Mouse (Mus musculus) right cerebral cortex, postnatal 4 days (tissue): ENCODE data around the gene Myrip.
A peak's percentile ranks its signal among the peaks of the same experiment; 100 is the strongest.

Source experiments
- DNase-seq: peaks from one replicate; pipeline ENCODE4 v3.0.0-alpha.2; 2022

Myrip gene

GRCm38 (mm10) chr9:120482382-120482781 lies 181.1 kb downstream of the Myrip start:
- DNase-seq, result no peak

DNA sequence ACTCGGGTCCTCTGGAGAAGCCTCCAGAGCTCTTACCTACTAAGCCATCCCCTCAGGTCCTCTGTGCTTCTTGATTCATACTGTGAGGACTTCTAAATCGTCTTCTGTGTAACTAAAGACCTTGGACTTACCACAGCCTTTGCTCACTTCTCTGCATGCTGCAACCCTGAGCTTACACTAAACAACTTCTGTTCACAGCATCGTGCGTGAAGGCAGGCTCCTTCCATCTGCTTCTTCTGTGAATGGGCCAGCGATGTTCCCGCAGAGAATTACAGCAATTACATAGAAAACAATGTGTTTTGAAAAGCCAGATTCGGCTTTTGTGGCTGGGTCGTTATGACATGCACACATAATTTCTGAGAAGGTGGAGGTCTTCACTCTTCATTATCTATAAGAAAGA lies 181.8 kb downstream of the Myrip start:
- no peak for DNase-seq

DNA sequence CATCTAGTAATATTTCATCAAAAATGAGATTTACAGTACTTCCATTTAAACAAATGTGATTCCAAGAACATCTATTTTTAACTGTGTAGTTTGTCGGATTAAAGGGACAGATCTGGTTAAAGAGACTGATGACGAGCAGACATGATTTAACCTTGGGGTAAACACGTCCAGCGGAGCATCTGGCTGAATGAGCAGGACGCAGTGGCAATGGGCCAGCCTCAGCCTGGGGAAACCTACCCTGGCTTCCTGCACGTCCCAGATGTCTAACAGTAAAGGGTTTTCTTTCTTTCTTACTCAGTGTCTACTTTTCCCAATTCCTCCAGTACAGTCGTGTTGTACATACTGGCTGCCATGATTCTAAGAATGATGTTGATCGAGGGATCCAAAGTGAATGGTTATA lies 185.8 kb downstream of the Myrip start:
- no peak for DNase-seq

DNA sequence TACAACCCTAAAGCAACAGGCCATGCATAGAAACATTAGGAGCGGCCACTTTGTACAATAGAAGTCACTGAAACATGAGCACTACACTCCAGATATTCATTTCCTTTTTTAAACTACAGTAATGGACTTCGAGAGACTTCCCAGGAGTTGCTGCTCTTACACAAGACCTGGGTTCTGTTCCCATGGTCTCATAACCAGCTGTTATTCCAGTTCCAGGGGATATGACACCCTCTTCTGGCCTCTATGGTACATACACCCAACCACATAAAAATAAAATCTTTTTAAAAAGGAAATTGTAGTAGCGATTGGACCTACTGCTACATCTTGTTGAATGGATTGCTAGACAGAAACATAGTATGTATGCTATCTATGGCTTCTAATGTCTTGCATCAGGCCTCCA lies 190.2 kb downstream of the Myrip start:
- no peak for DNase-seq

DNA sequence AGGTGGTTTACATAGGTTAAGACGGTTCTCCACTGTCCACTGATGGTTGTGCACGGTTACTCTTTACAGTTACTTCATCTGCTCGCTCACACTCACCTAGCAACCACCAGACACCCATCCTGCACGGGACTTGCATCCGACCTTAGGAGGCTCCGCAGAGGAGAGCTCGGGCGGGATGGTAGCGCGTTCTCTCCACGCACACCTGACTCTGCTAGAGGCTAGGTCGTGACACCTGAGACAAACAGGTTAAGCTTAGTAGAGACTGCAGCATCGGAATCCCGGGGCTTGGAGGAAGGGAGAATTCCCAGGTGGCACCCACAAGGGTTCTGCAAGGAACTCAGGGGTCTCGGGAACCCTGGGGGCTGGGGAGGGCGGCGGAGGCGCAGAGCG lies 190.7 kb downstream of the Myrip start, which contains the start of gene Eif1b:
Gene Eif1b, plus strand, starts transcription at position 223 of the 390 bp plus-strand sequence.
- DNase-seq, result no peak

- peak; percentile 87 for DNase-seq
Measured at GRCm38 (mm10) chr9:120492400-120493351, 191.4 kb downstream of the Myrip start.

- DNase-seq, result no peak
Measured at GRCm38 (mm10) chr9:120493781-120494180, 192.5 kb downstream of the Myrip start.

DNA sequence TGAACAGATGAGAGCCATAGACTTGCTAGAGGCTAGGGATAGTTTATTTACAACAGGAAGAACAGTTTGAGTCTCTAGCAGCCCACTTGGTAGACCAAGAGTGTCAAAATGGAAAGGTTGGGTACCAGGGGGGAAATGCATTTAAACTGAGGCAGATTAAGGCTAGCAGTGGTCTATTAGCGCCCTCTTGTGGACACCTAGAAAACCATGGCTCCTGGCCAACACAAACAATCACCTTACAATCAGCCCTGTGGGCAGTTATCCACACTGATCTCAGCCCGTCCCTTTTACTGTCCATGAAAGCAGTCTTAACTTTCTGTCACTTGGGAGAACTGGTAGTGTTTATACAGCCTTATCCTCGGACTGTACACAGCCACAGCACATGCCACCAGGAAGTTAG lies 195.4 kb downstream of the Myrip start:
- peak; percentile 56 for DNase-seq

- no peak for DNase-seq
Measured at GRCm38 (mm10) chr9:120497983-120498382, 196.7 kb downstream of the Myrip start.

DNA sequence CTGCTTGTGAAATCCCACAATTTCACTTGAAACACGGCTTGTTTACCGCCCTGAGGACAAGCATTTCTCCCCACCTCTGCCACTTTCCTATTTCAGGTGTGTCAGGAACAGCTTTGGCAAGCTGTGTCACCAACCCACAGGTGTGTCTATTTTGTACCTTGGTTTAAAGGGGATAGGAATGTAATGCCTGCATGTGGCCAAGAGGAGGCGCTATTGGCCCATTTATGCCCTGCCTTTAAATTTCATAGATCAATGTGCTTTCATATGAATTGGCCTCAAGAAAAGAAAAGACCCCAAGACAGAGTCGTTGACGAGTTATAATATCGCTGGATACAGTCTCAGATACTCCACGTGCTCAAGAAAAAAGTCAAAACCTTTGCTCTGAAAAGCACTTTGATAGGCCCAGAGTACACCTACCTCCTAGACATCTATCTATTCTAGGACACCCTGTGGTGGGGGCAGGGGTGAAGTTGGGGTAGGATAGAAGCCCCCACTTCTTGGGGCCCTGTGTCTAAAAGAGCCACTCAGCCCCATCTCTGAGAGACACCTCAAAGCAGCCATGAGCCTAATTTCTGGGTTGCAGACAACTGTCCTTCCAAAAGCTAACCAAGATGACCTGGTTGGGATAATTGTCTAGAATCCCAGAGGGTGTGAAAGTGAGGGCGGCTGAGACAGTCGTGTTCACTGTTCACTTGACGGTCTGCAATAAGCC lies 200.0 kb downstream of the Myrip start:
- no peak for DNase-seq

- DNase-seq, result peak; percentile 87
Measured at GRCm38 (mm10) chr9:120502013-120502412, 200.7 kb downstream of the Myrip start.

DNA sequence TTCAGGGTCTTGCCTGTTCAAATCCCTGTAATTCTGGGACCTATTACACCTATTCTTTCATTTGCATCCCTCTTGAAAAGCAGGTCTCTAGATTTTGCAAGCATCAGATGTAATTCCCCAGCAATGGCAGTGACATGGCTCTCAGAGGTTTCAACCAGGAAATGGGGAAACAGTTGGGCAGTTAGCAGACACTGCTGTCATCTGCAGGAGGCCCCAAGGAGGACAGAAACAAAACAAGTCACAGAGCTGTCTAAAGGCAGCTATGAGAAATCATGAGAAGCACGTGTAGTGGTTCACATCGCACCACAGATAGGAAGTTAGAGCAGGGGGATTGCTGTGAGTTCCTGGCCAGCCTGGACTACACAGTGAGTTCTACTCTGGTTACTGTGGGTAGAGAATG lies 203.1 kb downstream of the Myrip start:
- no peak for DNase-seq

DNA sequence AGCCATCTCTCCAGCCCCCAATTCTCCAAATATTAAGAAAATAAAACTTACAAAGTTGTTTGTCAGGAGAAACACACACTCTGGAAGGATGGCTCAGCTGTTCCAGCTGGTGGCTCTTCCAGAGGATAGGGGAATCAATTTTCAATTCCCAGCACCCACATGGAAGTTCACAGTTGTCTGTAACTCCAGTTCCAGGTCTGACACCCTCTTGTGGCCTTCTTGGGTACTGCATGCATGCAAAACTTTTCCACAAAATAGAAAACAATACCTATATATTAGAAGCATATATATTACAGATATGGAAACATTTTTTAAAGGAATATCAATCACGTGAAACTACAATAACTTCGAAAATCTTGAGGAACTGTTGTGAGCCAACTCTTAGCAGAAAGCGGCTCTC lies 210.5 kb downstream of the Myrip start:
- DNase-seq, result peak; percentile 52

GRCm38 (mm10) chr9:120516720-120517119 lies 215.4 kb downstream of the Myrip start:
- no peak for DNase-seq

DNA sequence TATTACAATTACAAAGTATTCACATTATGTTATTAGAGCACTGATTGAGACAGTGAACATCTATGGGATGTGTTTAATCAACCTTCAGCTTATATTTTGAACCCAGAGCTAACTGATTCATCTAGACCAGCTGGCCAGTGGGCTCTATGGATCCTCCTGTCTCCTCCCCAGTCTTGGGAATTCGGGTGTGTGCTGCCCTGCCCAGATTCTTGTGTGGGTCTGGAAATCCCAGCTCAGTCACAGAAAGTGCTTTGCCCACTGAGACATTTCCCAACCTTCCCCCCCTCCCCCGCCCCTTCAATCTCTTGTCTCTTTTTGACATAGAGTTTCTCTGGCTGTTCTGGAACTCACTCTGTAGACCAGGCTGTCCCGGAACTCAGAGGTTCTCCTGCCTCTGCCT lies 217.6 kb downstream of the Myrip start:
- DNase-seq, result no peak

- DNase-seq, result no peak
Measured at GRCm38 (mm10) chr9:120519469-120520125, 218.3 kb downstream of the Myrip start.

DNA sequence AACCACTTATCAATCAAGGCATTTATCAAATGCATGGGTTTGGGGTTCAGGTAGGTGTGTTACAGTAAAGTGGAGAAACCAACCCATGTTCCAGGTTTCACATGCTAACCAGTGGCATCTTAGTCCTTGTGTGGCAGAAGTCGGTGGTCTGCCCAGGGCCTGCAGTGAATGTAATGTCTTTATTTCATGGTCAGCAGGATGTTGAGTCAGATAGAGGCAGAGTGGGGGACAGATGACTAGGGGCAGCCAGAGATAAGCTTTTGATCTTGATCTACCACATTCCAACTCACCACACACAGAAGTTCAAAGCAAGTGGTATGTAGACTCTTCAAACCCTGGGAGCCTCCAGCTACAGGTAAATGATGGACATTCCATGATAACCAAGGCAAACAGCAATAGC lies 219.8 kb downstream of the Myrip start:
- no peak for DNase-seq
